Mouse (Mus musculus) 3134 (cell line): ENCODE results near the gene Smyd2.

Experiments
- DNase-seq: peaks from one replicate; pipeline ENCODE4 v3.0.0-alpha.2; 2011; ENCODE audit warnings: low spot score; ENCODE audit not compliant: insufficient read length; ENCODE audit errors: extremely low read depth

Smyd2 gene

DNA sequence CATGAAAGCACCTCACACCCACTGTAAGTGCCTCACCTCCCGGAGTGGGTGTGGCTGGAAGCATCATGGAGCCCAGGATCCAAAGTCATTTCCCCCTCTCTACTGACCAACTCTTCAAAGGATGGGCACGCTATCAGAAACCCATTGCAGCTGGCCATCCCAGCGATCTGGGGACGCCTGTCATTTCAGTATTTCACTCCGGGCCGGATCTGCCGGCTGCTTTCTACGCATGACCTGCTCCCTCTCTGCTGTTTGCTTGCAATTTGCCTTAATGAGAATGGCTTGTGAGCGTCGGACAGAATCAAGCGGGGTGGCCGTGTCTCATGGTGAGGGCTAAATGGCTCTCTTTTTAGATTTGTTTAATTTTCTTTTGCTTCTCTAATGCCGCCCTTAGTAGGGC is 88.0 kb downstream of the Smyd2 start:
- DNase-seq = no peak

GRCm38 (mm10) chr1:189833351-189833750 is 88.8 kb downstream of the Smyd2 start:
- DNase-seq = no peak

DNA sequence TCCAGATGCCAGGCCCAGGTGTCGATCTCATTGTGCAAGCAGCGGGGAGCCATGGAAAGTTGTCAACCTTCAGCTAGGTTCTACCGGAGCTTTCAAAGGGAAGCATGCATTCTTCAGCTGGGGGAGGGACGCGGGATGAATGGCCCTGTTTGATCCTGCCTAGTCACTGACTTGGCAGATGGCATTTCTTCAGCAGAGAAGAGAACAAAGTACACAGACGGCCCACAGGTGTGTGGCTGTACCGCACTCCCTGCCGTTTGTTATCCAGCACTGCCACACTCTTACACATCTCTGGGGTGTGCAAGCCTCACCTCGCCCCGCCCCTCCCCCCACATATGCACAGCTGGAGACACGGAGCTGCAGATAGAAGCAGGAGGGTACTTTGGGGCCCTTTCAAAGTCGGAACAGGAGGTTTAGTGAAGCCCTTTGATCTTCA is 91.3 kb downstream of the Smyd2 start:
- no peak for DNase-seq
